Mouse (Mus musculus) cerebellum, adult 2 months (tissue): ENCODE data around the gene Cbs.

Experiments
- CTCF ChIP-seq: fragments of 200-500 bp; IDR thresholded peaks from 2 replicates; pipeline ENCODE4 v1.5.1; 2011; ENCODE audit warnings: low read depth, mild to moderate bottlenecking, control low read depth, low read length, moderate library complexity, borderline replicate concordance; ENCODE audit not compliant: insufficient read depth
- POLR2A ChIP-seq: fragments of 200-500 bp; IDR thresholded peaks from 2 replicates; pipeline ENCODE4 v1.6.1; 2011; ENCODE audit warnings: low read length, control low read depth, borderline replicate concordance; ENCODE audit not compliant: insufficient read depth

- TF ChIP-seq CTCF (no peak), POLR2A (no peak)
These were observed 2.1 kb downstream of the Cbs start for GRCm38 (mm10) chr17:31634896-31635295.
